Mouse (Mus musculus) ES-Bruce4 (cell line): ENCODE measurements at regions not wholly inside any gene's neighbourhood (a gene's known extent, or its start where the extent isn't known, plus 50 kb on each side); places are given as distances from the start of the nearest gene placed in this dataset.

Experiments
- CTCF ChIP-seq: IDR thresholded peaks from one replicate; pipeline ENCODE4 v1.8.1; 2011; ENCODE audit warnings: low read depth, low read length
- EP300 ChIP-seq: IDR thresholded peaks from 2 replicates; pipeline ENCODE4 v1.6.1; 2011; ENCODE audit warnings: low read depth, low read length; ENCODE audit not compliant: insufficient read depth
- POLR2A ChIP-seq: IDR thresholded peaks from one replicate; pipeline ENCODE4 v1.8.1; 2011; ENCODE audit warnings: low read length; ENCODE audit not compliant: insufficient read depth

GRCm38 (mm10) chr4:26273754-26274153, 72.9 kb downstream of the Manea start:
- TF ChIP-seq CTCF: no peak
- no peak for TF ChIP-seq POLR2A
- TF ChIP-seq EP300: no peak
